Mouse (Mus musculus) erythroblast, embryonic 14.5 days (primary cell): ENCODE data around the gene Fibcd1. TPM values are rescaled to one million over a fixed set of nuclear protein-coding genes. Genes with fewer than 3 reads are reported as not detected.

ENCODE experiments used
- H3K27me3 ChIP-seq: 2 replicates; pipeline ENCODE4 v1.6.1; 2012; ENCODE audit warnings: inconsistent platforms; ENCODE audit not compliant: control insufficient read depth
- H3K36me3 ChIP-seq: 2 replicates; pipeline ENCODE4 v1.6.1; 2012; ENCODE audit warnings: mild to moderate bottlenecking, inconsistent platforms; ENCODE audit not compliant: control insufficient read depth
- H3K4me1 ChIP-seq: 2 replicates; pipeline ENCODE4 v1.6.1; 2012; ENCODE audit warnings: inconsistent platforms; ENCODE audit not compliant: control insufficient read depth
- H3K4me3 ChIP-seq: replicated peaks from 2 replicates; pipeline ENCODE3; 2012; ENCODE audit warnings: moderate library complexity, mild to moderate bottlenecking, inconsistent platforms
- H3K9me3 ChIP-seq: 2 replicates; pipeline ENCODE4 v1.6.1; 2012; ENCODE audit warnings: low read length, inconsistent platforms, mixed read lengths; ENCODE audit not compliant: control insufficient read depth
- GATA1 ChIP-seq: IDR thresholded peaks from 2 replicates; pipeline ENCODE4 v1.6.1; 2012; ENCODE audit warnings: low read length, inconsistent platforms, mixed read lengths
- TAL1 ChIP-seq: IDR thresholded peaks from 3 replicates; pipeline ENCODE4 v1.6.1; 2012; ENCODE audit warnings: low read length, inconsistent platforms, mixed read lengths
- polyA plus RNA-seq: library from polyadenylated mRNA; stranded (reverse); fragments of >175 nt; gene quantifications from 2 replicates; pipeline ENCODE4 v1.2.3, GENCODE M21; 2012

Gene Fibcd1
- polyA plus RNA-seq, 1 experiment: not detected

GRCm38 (mm10) chr2:31822524-31823371 lies 23.1 kb downstream of the Fibcd1 start:
- Histone ChIP-seq H3K27me3 (peaks cover 26% of the 10 kb centered on the region), H3K4me3 (no peak overlapping the region), H3K36me3 (no peaks in the 10 kb centered on the region), H3K4me1 (no peaks in the 10 kb centered on the region), H3K9me3 (no peaks in the 10 kb centered on the region)
- TF ChIP-seq TAL1 (no peak), GATA1 (no peak)

- TF ChIP-seq GATA1 (no peak), TAL1 (no peak)
- peaks cover 11% of the 10 kb centered on the region for H3K27me3 ChIP-seq
- H3K4me1 ChIP-seq: no peaks in the 10 kb centered on the region
- H3K36me3 ChIP-seq: no peaks in the 10 kb centered on the region
- H3K4me3 ChIP-seq: no peak overlapping the region
- no peaks in the 10 kb centered on the region for H3K9me3 ChIP-seq
Observed at GRCm38 (mm10) chr2:31815367-31815766, 30.4 kb downstream of the Fibcd1 start.

GRCm38 (mm10) chr2:31814699-31815098 lies 31.1 kb downstream of the Fibcd1 start:
- H3K27me3 ChIP-seq: peaks cover 16% of the 10 kb centered on the region
- H3K9me3 ChIP-seq: no peaks in the 10 kb centered on the region
- H3K4me1 ChIP-seq: no peaks in the 10 kb centered on the region
- H3K4me3 ChIP-seq: no peak overlapping the region
- no peaks in the 10 kb centered on the region for H3K36me3 ChIP-seq
- TF ChIP-seq GATA1: no peak
- no peak for TF ChIP-seq TAL1

- H3K4me3 ChIP-seq: no peak overlapping the region
- no peaks in the 10 kb centered on the region for H3K36me3 ChIP-seq
- peaks cover 23% of the 10 kb centered on the region for H3K27me3 ChIP-seq
- no peak for TF ChIP-seq GATA1
- TF ChIP-seq TAL1: no peak
- H3K9me3 ChIP-seq: no peaks in the 10 kb centered on the region
- no peaks in the 10 kb centered on the region for H3K4me1 ChIP-seq
Observed at GRCm38 (mm10) chr2:31813641-31814040, 32.2 kb downstream of the Fibcd1 start.

GRCm38 (mm10) chr2:31811086-31811958 lies 34.5 kb downstream of the Fibcd1 start:
- H3K36me3 ChIP-seq: no peaks in the 10 kb centered on the region
- no peak for TF ChIP-seq GATA1
- TF ChIP-seq TAL1: no peak
- no peaks in the 10 kb centered on the region for H3K4me1 ChIP-seq
- peaks cover 26% of the 10 kb centered on the region for H3K27me3 ChIP-seq
- H3K9me3 ChIP-seq: no peaks in the 10 kb centered on the region
- H3K4me3 ChIP-seq: no peak overlapping the region

- H3K36me3 ChIP-seq: no peaks in the 10 kb centered on the region
- no peak within 1 kb of the TSS for H3K4me3 ChIP-seq
- no peaks in the 10 kb centered on the region for H3K9me3 ChIP-seq
- H3K4me1 ChIP-seq: no peaks in the 10 kb centered on the region
- TF ChIP-seq GATA1: no peak
- no peak for TF ChIP-seq TAL1
- H3K27me3 ChIP-seq: peaks cover 26% of the 10 kb centered on the region
Observed at GRCm38 (mm10) chr2:31810444-31810843, 35.4 kb downstream of the Fibcd1 start, which contains the start of gene Qrfp. Qrfp (minus strand) TSS chr2:31810580.

GRCm38 (mm10) chr2:31809358-31809740 lies 36.5 kb downstream of the Fibcd1 start:
- H3K4me3 ChIP-seq: no peak overlapping the region
- no peaks in the 10 kb centered on the region for H3K9me3 ChIP-seq
- peaks cover 3% of the 10 kb centered on the region for H3K36me3 ChIP-seq
- H3K27me3 ChIP-seq: peaks cover 26% of the 10 kb centered on the region
- no peaks in the 10 kb centered on the region for H3K4me1 ChIP-seq
- TF ChIP-seq GATA1: no peak
- TF ChIP-seq TAL1: no peak

- Histone ChIP-seq H3K4me1 (no peaks in the 10 kb centered on the region), H3K27me3 (peaks cover 26% of the 10 kb centered on the region), H3K36me3 (peaks cover 9% of the 10 kb centered on the region), H3K9me3 (no peaks in the 10 kb centered on the region), H3K4me3 (no peak overlapping the region)
- TF ChIP-seq TAL1 (no peak), GATA1 (no peak)
Observed at GRCm38 (mm10) chr2:31808410-31809357, 37.1 kb downstream of the Fibcd1 start.
